Mouse (Mus musculus) right cerebral cortex, postnatal 36 days (tissue): Measurements from ENCODE around the gene St3gal4.

Source experiments
- DNase-seq, 2 experiments: peaks; one replicate each; pipeline ENCODE4 v3.0.0; 2022; ENCODE audit warnings: low spot score in 2 of 2, mixed read lengths in 1 of 2

Gene St3gal4

GRCm38 (mm10) chr9:35048449-35048848 is 70.6 kb downstream of the St3gal4 start:
- DNase-seq = no peak

DNA sequence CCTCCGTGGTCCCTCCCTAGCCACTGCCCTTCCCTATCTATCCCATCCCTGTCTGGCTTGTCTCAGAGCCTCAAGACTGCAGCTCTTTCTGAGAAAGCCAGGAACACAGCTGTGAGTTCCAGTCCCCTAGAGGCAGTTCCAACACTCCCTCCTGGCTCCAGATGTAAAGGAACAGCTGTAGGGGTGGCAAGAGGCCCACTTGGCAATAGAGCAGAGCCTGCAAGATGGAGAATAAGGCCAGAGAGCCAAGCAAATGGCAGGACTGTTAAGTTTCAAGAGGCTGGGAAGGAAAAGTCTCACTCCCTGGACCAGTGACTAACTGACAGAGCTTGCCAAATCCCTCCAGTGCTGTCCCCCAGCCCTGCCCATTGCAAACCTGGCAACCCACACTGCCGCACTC is 73.3 kb downstream of the St3gal4 start:
- no peak for DNase-seq

DNA sequence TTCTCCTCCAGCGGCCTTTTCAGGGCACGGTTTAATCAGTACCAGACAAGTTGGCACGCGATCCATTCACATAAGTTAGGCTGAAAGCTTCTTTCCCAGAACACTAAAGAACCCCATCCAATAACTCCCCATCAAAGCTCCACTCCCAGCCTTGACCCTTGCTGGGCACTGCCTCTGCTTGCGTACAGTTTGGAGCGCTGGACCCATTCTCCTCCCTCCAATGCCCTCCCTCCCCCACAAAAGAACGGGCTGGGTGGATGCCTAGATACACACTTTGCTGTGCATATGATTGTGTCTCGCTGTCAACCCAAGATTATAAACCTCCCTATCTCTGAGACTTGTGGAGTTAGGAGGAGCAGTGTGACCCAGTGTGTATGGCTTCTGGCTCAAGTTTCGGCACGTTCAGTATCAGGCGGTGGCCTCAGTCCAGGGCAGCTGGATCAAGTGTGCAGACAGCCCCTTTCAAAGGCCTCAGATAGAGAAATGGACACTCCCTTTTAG is 74.0 kb downstream of the St3gal4 start:
- no peak for DNase-seq

GRCm38 (mm10) chr9:35044458-35044857 is 74.6 kb downstream of the St3gal4 start:
- DNase-seq = peak in 1 of 2 experiments; percentile 0

GRCm38 (mm10) chr9:35043619-35044018 is 75.4 kb downstream of the St3gal4 start:
- no peak for DNase-seq

GRCm38 (mm10) chr9:35041493-35041892 is 77.6 kb downstream of the St3gal4 start:
- DNase-seq = no peak

DNA sequence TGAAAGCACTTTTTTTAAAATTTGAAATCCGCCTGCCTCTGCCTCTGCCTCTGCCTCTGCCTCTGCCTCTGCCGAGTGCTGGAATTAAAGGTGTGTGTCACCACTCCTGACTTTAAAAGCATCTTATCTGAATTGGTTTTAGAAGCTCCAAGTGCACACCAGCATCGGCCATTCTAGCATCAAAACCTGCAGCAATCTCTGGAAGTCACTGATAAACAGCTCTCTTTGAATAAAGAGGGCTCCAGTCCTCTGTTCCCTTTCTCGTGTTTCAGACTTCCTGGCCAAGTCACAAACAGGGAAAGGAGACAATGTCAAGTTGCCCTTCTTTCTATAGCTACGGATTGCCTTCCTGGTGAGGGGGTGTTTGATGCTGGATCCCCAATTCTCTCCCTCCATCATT is 79.2 kb downstream of the St3gal4 start:
- no peak for DNase-seq

GRCm38 (mm10) chr9:35038922-35039586 is 80.0 kb downstream of the St3gal4 start:
- DNase-seq = no peak

DNA sequence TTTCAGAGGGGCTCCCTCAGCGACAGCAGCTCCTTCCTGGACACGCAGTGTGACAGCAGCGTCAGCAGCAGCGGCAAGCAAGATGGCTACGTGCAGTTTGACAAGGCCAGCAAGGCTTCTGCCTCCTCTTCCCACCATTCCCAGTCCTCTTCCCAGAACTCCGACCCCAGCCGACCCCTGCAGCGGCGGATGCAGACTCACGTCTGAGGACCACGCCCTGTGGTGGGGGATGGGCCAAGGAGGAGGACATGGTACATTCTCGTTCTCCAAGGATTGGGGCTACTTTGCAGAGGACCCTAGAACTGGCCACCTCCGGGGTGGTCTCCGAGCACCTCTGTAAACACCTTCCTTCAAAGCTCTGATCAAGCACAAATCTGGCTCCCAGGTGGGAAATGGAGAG is 84.0 kb downstream of the St3gal4 start:
- DNase-seq = no peak

GRCm38 (mm10) chr9:35032457-35032856 is 86.6 kb downstream of the St3gal4 start:
- DNase-seq = no peak

DNA sequence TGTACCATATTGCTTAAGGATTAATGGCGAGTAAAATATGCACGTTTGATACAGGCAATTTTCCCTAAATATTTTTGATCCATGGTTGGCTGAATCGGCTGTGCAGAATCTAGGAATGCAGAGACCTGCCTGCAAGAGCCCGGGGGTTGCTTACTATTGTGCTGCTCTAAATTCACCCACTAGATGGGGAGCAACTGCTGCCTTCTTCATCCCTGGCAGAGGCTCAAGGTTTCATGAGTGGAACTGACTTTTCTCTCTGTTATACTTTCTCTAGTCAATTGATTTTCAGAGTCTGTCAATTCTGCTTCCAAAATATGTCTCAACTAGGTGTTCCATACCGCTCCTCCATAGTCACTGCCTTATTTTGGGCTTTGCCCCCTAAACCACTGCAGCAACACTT is 88.2 kb downstream of the St3gal4 start:
- no peak for DNase-seq

- DNase-seq = no peak
Measured at GRCm38 (mm10) chr9:35027382-35027997, 91.6 kb downstream of the St3gal4 start.

GRCm38 (mm10) chr9:35026897-35027311 is 92.2 kb downstream of the St3gal4 start:
- DNase-seq = peak in 1 of 2 experiments; percentile 31

DNA sequence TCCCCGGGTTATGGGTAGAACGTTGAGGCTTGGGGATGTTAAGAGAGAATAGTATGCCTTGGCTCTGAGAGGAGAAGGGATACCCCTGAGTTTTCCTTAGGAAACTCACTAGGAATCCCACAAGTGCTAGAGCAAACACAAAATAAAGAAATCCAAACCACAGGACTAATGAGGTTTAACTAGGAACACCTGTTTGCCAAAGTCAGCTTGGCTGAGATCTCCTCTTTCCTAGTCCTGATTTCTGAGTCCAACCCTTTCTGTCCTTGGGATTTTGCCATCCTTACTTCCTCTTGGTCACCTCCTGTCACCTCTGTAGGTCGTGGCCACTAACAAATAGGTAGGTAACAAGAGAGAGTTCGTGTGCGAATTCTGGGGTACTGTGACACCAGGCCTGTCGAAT is 92.8 kb downstream of the St3gal4 start:
- DNase-seq = no peak

DNA sequence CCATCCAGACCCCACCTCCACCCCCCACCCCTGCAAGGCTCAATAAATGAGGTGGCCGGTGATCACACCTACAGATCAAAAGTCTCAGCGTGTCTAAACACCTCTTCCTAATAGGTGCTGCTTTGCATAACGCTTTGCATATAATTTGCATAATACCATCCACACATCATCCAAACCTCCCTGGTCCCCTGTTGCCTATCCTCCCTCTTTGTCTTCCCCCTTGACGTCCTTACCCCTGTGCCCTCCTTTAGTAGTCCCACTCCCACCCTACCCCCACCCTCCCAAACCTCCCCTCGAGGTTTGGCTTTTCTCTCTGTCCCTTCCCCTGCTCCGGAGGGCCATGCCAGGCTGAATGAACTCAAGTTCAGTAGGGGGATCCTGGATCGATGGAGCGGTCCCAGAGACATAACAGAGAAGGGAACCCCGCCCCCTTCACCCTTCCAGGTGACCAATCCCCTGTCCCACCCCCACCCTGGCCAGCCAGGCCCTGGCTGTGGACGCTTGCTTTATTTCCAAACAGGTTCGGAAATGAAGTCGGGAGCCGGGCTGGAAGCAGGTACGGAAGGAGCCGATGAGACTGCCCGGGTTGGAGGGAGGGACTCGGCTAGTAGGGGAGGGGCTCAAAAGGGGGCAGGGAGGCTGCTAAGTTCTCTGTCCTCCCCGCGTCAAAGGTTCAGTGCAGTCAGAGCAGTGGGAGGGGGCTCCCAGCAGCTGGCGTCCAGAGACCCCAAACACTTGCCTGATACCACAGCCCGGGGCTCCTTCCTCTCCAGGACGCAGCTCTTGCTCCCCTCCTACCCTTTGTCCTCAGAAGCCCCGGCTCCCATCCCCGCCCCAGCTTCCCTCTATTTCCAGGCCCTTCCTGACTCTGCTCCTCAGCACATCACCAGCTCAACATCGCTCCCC is 94.2 kb downstream of the St3gal4 start:
- no peak for DNase-seq

GRCm38 (mm10) chr9:35021744-35022143 is 97.3 kb downstream of the St3gal4 start:
- no peak for DNase-seq

- DNase-seq = no peak
Measured at GRCm38 (mm10) chr9:35020015-35020653, 98.9 kb downstream of the St3gal4 start.

DNA sequence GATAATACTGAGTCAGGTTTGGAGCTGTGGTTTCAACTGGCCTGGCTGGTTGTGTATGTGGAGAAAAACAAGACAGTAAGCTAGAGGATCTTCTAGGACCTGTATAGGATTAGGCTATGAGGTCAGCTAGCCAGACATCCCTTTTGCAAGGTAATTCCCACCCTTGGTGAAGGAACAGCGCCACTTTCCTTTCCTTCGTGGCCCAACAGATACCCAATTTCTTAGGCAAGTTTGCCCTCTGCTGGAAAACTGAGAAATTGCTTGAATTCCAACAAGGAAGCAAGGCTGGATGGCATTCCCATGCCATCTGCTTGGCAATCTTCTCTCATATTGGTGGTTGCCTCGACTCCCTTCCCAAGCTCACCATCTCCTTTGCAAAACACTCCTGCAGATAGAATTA is 99.7 kb downstream of the St3gal4 start:
- peak; percentile 44 to 70 for DNase-seq

DNA sequence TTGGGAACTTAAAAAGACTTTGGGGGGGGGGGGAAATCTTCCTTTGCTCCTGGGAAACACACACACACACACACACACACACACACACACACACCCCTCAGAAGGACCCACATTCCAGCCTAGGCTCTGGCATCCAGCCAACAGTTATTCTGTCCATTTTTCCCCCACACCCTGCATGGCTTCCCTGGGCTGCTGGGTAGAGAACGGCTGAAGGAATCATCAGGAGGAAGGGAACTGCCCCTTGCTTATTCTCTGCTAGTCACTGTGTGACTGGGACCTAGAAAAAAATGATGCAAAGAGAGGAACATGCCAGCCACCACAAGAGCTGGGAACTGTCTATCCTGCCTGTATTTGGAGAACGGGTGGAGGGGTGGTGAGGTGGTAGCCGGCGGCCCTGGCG is 101.0 kb downstream of the St3gal4 start:
- DNase-seq = no peak

DNA sequence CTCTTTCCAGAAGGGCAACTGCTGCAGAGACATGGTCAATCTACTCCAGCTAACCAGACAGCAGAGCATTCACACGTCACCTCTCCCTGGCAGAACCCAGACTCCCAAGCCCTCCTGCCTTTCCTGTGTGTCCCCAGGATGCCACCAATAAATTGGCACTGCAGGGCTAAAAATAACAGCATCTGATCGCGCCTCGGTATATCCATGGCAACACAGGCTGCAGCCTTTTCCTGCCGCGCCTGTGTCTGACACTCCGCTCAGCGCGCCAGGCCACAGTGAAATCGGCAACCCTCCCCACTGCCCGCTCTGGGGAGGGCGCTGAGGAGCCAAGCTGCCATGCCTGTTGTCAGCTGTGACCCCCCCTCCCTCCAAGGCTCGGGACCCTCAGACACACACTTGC is 101.5 kb downstream of the St3gal4 start:
- peak; percentile 72 to 74 for DNase-seq

DNA sequence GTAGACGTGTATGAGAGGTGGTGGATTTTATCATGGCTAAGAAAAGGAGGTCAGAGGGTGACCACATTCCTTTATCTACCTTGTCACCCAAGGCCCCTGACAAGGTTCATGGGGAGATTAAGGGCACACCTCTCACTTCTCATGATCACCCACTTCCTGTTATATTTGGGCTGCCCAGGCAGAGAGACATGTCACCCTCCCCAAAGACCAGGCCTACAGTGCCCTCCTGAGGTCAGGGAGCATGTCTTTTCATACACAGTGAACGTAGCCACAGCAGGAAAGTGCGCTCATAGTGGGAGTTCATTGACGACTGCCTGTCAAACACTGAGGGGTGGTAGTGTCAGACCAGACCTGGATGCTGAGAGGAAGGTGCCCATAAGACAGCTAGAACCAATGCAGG is 102.3 kb downstream of the St3gal4 start:
- DNase-seq = no peak
